Mouse (Mus musculus): ENCODE results near the gene Casz1. TPM values are rescaled to one million over a fixed set of nuclear protein-coding genes. Genes with fewer than 3 reads are reported as not detected.

The Casz1 gene
- polyA plus RNA-seq, 1 experiment = 0.54 TPM

GRCm38 (mm10) chr4:148881838-148882237, 77.6 kb downstream of the Casz1 start:
- Histone ChIP-seq H3K27me3 (replicated peaks) (peaks cover 80% of the 10 kb centered on the region), H3K9me3 (no peaks in the 10 kb centered on the region), H3K36me3 (replicated peaks; ENCODE audit: low read length) (no peaks in the 10 kb centered on the region), H3K4me3 (replicated peaks) (no peak overlapping the region), H3K4me1 (0 out of 2 replicates have a peak, but pooled peaks cover 4% of the 10 kb centered on the region)
- no peak for TF ChIP-seq GATA1 (IDR thresholded peaks at IDR 0.05; ENCODE audit: borderline replicate concordance, low read length)
- TF ChIP-seq FLI1 (IDR thresholded peaks at IDR 0.05; ENCODE audit: low read length) = no peak

- no peak for TF ChIP-seq GATA1 (IDR thresholded peaks at IDR 0.05; ENCODE audit: borderline replicate concordance, low read length)
- TF ChIP-seq FLI1 (IDR thresholded peaks at IDR 0.05; ENCODE audit: low read length) = no peak
- H3K27me3 ChIP-seq (replicated peaks) = peaks cover 78% of the 10 kb centered on the region
These were observed 78.2 kb downstream of the Casz1 start for GRCm38 (mm10) chr4:148882360-148882929.

GRCm38 (mm10) chr4:148884596-148884995, 80.4 kb downstream of the Casz1 start:
- H3K9me3 ChIP-seq = no peaks in the 10 kb centered on the region
- no peak for TF ChIP-seq FLI1 (IDR thresholded peaks at IDR 0.05; ENCODE audit: low read length)
- TF ChIP-seq GATA1 (IDR thresholded peaks at IDR 0.05; ENCODE audit: borderline replicate concordance, low read length) = no peak
- H3K4me1 ChIP-seq = no peaks in the 10 kb centered on the region
- peaks cover 80% of the 10 kb centered on the region for H3K27me3 ChIP-seq (replicated peaks)
- H3K4me3 ChIP-seq (replicated peaks) = no peak overlapping the region
- no peaks in the 10 kb centered on the region for H3K36me3 ChIP-seq (replicated peaks; ENCODE audit: low read length)

More at GRCm38 (mm10) chr4:148882360-148882929, 78.2 kb downstream of the Casz1 start:
- Histone ChIP-seq H3K4me3 (replicated peaks) (no peak overlapping the region), H3K36me3 (replicated peaks; ENCODE audit: low read length) (no peaks in the 10 kb centered on the region), H3K4me1 (0 out of 2 replicates have a peak, but pooled peaks cover 4% of the 10 kb centered on the region), H3K9me3 (no peaks in the 10 kb centered on the region)

GRCm38 (mm10) chr4:148885401-148885800, 81.2 kb downstream of the Casz1 start:
- H3K4me3 ChIP-seq (replicated peaks) = no peak overlapping the region
- H3K9me3 ChIP-seq = no peaks in the 10 kb centered on the region
- H3K36me3 ChIP-seq (replicated peaks; ENCODE audit: low read length) = no peaks in the 10 kb centered on the region
- peaks cover 80% of the 10 kb centered on the region for H3K27me3 ChIP-seq (replicated peaks)
- TF ChIP-seq FLI1 (IDR thresholded peaks at IDR 0.05; ENCODE audit: low read length) = no peak
- H3K4me1 ChIP-seq = no peaks in the 10 kb centered on the region

- Histone ChIP-seq H3K27me3 (replicated peaks) (peaks cover 80% of the 10 kb centered on the region), H3K4me1 (peaks cover 3% of the 10 kb centered on the region; the same call in 1 of the 2 replicates)
- TF ChIP-seq GATA1 (IDR thresholded peaks at IDR 0.05; ENCODE audit: borderline replicate concordance, low read length) (no peak), FLI1 (IDR thresholded peaks at IDR 0.05; ENCODE audit: low read length) (no peak)
These were observed 81.8 kb downstream of the Casz1 start for GRCm38 (mm10) chr4:148885921-148886540.

GRCm38 (mm10) chr4:148888229-148888628, 84.0 kb downstream of the Casz1 start:
- Histone ChIP-seq H3K27me3 (replicated peaks) (peaks cover 84% of the 10 kb centered on the region), H3K36me3 (replicated peaks; ENCODE audit: low read length) (no peaks in the 10 kb centered on the region), H3K9me3 (no peaks in the 10 kb centered on the region), H3K4me3 (replicated peaks) (no peak overlapping the region), H3K4me1 (peaks cover 7% of the 10 kb centered on the region; the same call in 1 of the 2 replicates)
- TF ChIP-seq FLI1 (IDR thresholded peaks at IDR 0.05; ENCODE audit: low read length) (no peak), GATA1 (IDR thresholded peaks at IDR 0.05; ENCODE audit: borderline replicate concordance, low read length) (no peak)

More at GRCm38 (mm10) chr4:148885921-148886540, 81.8 kb downstream of the Casz1 start:
- no peaks in the 10 kb centered on the region for H3K9me3 ChIP-seq
- H3K4me3 ChIP-seq (replicated peaks) = no peak overlapping the region
- no peaks in the 10 kb centered on the region for H3K36me3 ChIP-seq (replicated peaks; ENCODE audit: low read length)

- Histone ChIP-seq H3K9me3 (no peaks in the 10 kb centered on the region), H3K4me3 (replicated peaks) (no peak overlapping the region), H3K4me1 (peaks cover 7% of the 10 kb centered on the region; the same call in 1 of the 2 replicates), H3K27me3 (replicated peaks) (peaks cover 87% of the 10 kb centered on the region), H3K36me3 (replicated peaks; ENCODE audit: low read length) (no peaks in the 10 kb centered on the region)
- TF ChIP-seq GATA1 (IDR thresholded peaks at IDR 0.05; ENCODE audit: borderline replicate concordance, low read length) (no peak), FLI1 (IDR thresholded peaks at IDR 0.05; ENCODE audit: low read length) (no peak)
These were observed 84.8 kb downstream of the Casz1 start for GRCm38 (mm10) chr4:148889011-148889410.

GRCm38 (mm10) chr4:148890442-148890841, 86.2 kb downstream of the Casz1 start:
- H3K27me3 ChIP-seq (replicated peaks) = peaks cover 90% of the 10 kb centered on the region
- TF ChIP-seq FLI1 (IDR thresholded peaks at IDR 0.05; ENCODE audit: low read length) = no peak
- TF ChIP-seq GATA1 (IDR thresholded peaks at IDR 0.05; ENCODE audit: borderline replicate concordance, low read length) = no peak
- H3K4me1 ChIP-seq = peaks cover 7% of the 10 kb centered on the region; the same call in 1 of the 2 replicates
- H3K4me3 ChIP-seq (replicated peaks) = no peak overlapping the region
- no peaks in the 10 kb centered on the region for H3K36me3 ChIP-seq (replicated peaks; ENCODE audit: low read length)
- no peaks in the 10 kb centered on the region for H3K9me3 ChIP-seq

- Histone ChIP-seq H3K4me3 (replicated peaks) (no peak overlapping the region), H3K36me3 (replicated peaks; ENCODE audit: low read length) (no peaks in the 10 kb centered on the region), H3K4me1 (peaks cover 7% of the 10 kb centered on the region; the same call in 1 of the 2 replicates), H3K27me3 (replicated peaks) (peaks cover 88% of the 10 kb centered on the region), H3K9me3 (no peaks in the 10 kb centered on the region)
- no peak for TF ChIP-seq GATA1 (IDR thresholded peaks at IDR 0.05; ENCODE audit: borderline replicate concordance, low read length)
- TF ChIP-seq FLI1 (IDR thresholded peaks at IDR 0.05; ENCODE audit: low read length) = no peak
These were observed 86.9 kb downstream of the Casz1 start for GRCm38 (mm10) chr4:148890892-148891838.
